ENCODE assay signal across 8 mouse cellular contexts in the genomic region with DNA sequence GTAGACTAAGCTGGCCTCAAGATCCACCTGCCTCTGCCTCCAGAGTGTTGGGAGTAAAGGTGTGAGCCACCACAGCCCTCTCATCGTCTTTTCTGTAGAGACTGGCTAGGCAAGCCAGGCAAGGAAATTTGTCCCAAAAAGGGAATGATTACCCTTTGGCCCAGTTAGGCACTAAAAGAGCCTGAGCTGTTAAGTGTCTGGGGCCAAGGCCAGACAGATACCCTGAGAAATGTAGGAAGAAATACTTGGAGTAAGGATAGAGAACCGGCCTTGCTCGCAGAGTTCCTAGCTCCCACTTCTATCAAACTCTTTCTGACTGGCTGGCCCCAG. TPM values are rescaled to one million over a fixed set of nuclear protein-coding genes. Genes with fewer than 3 reads are reported as not detected.
DNase-seq lines count a peak whose midpoint lies in the region; ATAC-seq and TF ChIP-seq lines count a peak whose summit lies in the region.

No protein-coding gene starts in this region.

- peak overlapping the region; percentile 76 for H3K4me2 ChIP-seq in hindbrain, embryonic 16.5 days (ENCODE audit: low read length)
- peak overlapping the region; percentile 73 for H3K4me2 ChIP-seq in midbrain, embryonic 16.5 days (ENCODE audit: low read length)

- H3K4me3 ChIP-seq in left cerebral cortex, adult 2 months: peak overlapping the region; percentile 91
- peak overlapping the region; percentile 66 for H3K4me3 ChIP-seq in cortical plate, adult 2 months (ENCODE audit: insufficient read depth, low read length)
- peak overlapping the region; percentile 62 for H3K4me3 ChIP-seq in hindbrain, embryonic 16.5 days (ENCODE audit: low read length)
- H3K4me3 ChIP-seq in midbrain, embryonic 16.5 days (ENCODE audit: low read depth, low read length): peak overlapping the region; percentile 72

- no peaks in the 10 kb centered on the region for H3K27me3 ChIP-seq in hindbrain, embryonic 16.5 days (replicated peaks; ENCODE audit: control insufficient read depth, insufficient read depth, low read length)
- H3K27me3 ChIP-seq in midbrain, embryonic 16.5 days (ENCODE audit: control insufficient read depth, insufficient read depth, low read depth, low read length): no peaks in the 10 kb centered on the region

- TF ChIP-seq CTCF in left cerebral cortex, adult 2 months (IDR thresholded peaks at IDR 0.05): peak; percentile 14
- TF ChIP-seq CTCF in cortical plate, adult 2 months (IDR thresholded peaks at IDR 0.05; ENCODE audit: extremely low read depth, insufficient read depth, low read length): no peak

- no peaks in the 10 kb centered on the region for H3K9me3 ChIP-seq in hindbrain, embryonic 16.5 days (ENCODE audit: control insufficient read depth, low read length)
- H3K9me3 ChIP-seq in midbrain, embryonic 16.5 days (replicated peaks; ENCODE audit: control insufficient read depth, low read length, poor library complexity, severe bottlenecking): no peaks in the 10 kb centered on the region

- TF ChIP-seq POLR2A in cortical plate, adult 2 months (IDR thresholded peaks at IDR 0.05; ENCODE audit: extremely low read depth, insufficient read depth, low read length): no peak

- H3K36me3 ChIP-seq in hindbrain, embryonic 16.5 days (ENCODE audit: control insufficient read depth, insufficient read depth, low read length): 0 out of 2 replicates have a peak, but pooled peaks cover 2% of the 10 kb centered on the region
- H3K36me3 ChIP-seq in midbrain, embryonic 16.5 days (ENCODE audit: control insufficient read depth, insufficient read depth, low read length): no peaks in the 10 kb centered on the region

- peaks cover 2% of the 10 kb centered on the region; the same call in 1 of the 2 replicates for H3K4me1 ChIP-seq in cortical plate, adult 2 months (ENCODE audit: control insufficient read depth, insufficient read depth, low read length)
- peaks cover 14% of the 10 kb centered on the region for H3K4me1 ChIP-seq in hindbrain, embryonic 16.5 days (ENCODE audit: control insufficient read depth, insufficient read depth, low read depth, low read length)
- peaks cover 19% of the 10 kb centered on the region for H3K4me1 ChIP-seq in midbrain, embryonic 16.5 days (ENCODE audit: control insufficient read depth, insufficient read depth, low read length)

- WGBS in hindbrain, embryonic 16.5 days: 0% methylated on average over 3 of the region's 3 CpGs
- WGBS in midbrain, embryonic 16.5 days: 0% methylated on average over 3 of the region's 3 CpGs

- intact Hi-C loops in left cerebral cortex, adult 2 months (cut with DNase I): no loop called here
- intact Hi-C loops in left cerebral cortex, postnatal 25 days (cut with DNase I): loop anchor here (2.0 kb wide), 1 partner anchor 17 kb away; a partner anchor contains a TSS

- H3K9ac ChIP-seq in hindbrain, embryonic 16.5 days (ENCODE audit: low read depth, low read length): peak overlapping the region; percentile 66
- peak overlapping the region; percentile 61 for H3K9ac ChIP-seq in midbrain, embryonic 16.5 days (ENCODE audit: low read depth, low read length)

- DNase-seq in left cerebral cortex, adult 2 months (ENCODE audit: extremely low spot score in 1 of 2, low spot score in 2 of 2): no peak
- no peak for DNase-seq in left cerebral cortex, postnatal 25 days (ENCODE audit: low spot score in 2 of 2)
- DNase-seq in adrenal gland, adult 8-10 months: no peak
- no peak for DNase-seq in ovary, adult 18-20 months (ENCODE audit: low spot score)
- no peak for DNase-seq in adrenal gland, postnatal 25 days

- ATAC-seq in hindbrain, embryonic 16.5 days: no peak; the same call in 1 of the 2 replicates
- ATAC-seq in midbrain, embryonic 16.5 days: no peak

- H3K27ac ChIP-seq in left cerebral cortex, adult 2 months: peak overlapping the region; percentile 91
- peak overlapping the region; percentile 85 for H3K27ac ChIP-seq in cortical plate, adult 2 months (ENCODE audit: insufficient read depth, low read length)
- peak overlapping the region; percentile 83 for H3K27ac ChIP-seq in hindbrain, embryonic 16.5 days (ENCODE audit: low read depth, low read length)
- H3K27ac ChIP-seq in midbrain, embryonic 16.5 days (ENCODE audit: low read length): peak overlapping the region; percentile 82

RNA-seq across cellular contexts. Expression of a gene that starts 0.4 kb away (rescaled TPM):
- total RNA-seq in left cerebral cortex, adult 2 months (2021): 10 to 100 TPM; 38.8 to 43.0 TPM
- 10 to 100 TPM; 47.7 to 48.8 TPM for total RNA-seq in left cerebral cortex, postnatal 25 days (2021)
- 32.4 and 34.5 TPM in 2 replicates for polyA plus RNA-seq in cortical plate, adult 2 months (2012; rRNA removed)
- polyA plus RNA-seq in hindbrain, embryonic 16.5 days (2015; fragmentation: Nextera tagmentation; extraction: Ambion mirVana): 40.3 and 54.2 TPM in 2 replicates
- polyA plus RNA-seq in midbrain, embryonic 16.5 days (2015; fragmentation: Nextera tagmentation; extraction: Ambion mirVana): 43.0 and 46.8 TPM in 2 replicates
- 100 to 1,000 TPM; 129 to 172 (median 151) TPM for total RNA-seq in adrenal gland, adult 8-10 months (2022)
- 132 and 136 TPM in 2 replicates for total RNA-seq in adrenal gland, postnatal 25 days (2021)

RNA-seq across cellular contexts. Expression of a gene that starts 4.3 kb away (rescaled TPM):
- under 1 TPM; 0.42 to 0.50 TPM for total RNA-seq in left cerebral cortex, adult 2 months (2021)
- total RNA-seq in left cerebral cortex, postnatal 25 days (2021): not detected
- polyA plus RNA-seq in cortical plate, adult 2 months (2012; rRNA removed): 0.27 and 0.49 TPM in 2 replicates
- 2.0 and 2.2 TPM in 2 replicates for polyA plus RNA-seq in hindbrain, embryonic 16.5 days (2015; fragmentation: Nextera tagmentation; extraction: Ambion mirVana)
- 1.1 and 2.2 TPM in 2 replicates for polyA plus RNA-seq in midbrain, embryonic 16.5 days (2015; fragmentation: Nextera tagmentation; extraction: Ambion mirVana)
- 1 to 10 TPM in 1 of 4 experiments, under 1 TPM in 3; 0.35 to 1.3 (median 0.63) TPM for total RNA-seq in adrenal gland, adult 8-10 months (2022)
- 0.85 TPM in 1 of 2 replicates, not detected in the other for total RNA-seq in adrenal gland, postnatal 25 days (2021)

RNA-seq across cellular contexts. Expression of a gene that starts 6.4 kb away (rescaled TPM):
- total RNA-seq in left cerebral cortex, adult 2 months (2021): 10 to 100 TPM; 39.5 to 43.6 TPM
- 10 to 100 TPM; 25.8 to 30.7 TPM for total RNA-seq in left cerebral cortex, postnatal 25 days (2021)
- 45.7 and 48.8 TPM in 2 replicates for polyA plus RNA-seq in cortical plate, adult 2 months (2012; rRNA removed)
- polyA plus RNA-seq in hindbrain, embryonic 16.5 days (2015; fragmentation: Nextera tagmentation; extraction: Ambion mirVana): 19.6 and 25.3 TPM in 2 replicates
- polyA plus RNA-seq in midbrain, embryonic 16.5 days (2015; fragmentation: Nextera tagmentation; extraction: Ambion mirVana): 21.5 and 24.6 TPM in 2 replicates
- total RNA-seq in adrenal gland, adult 8-10 months (2022): 10 to 100 TPM; 43.5 to 73.2 (median 63.9) TPM
- total RNA-seq in adrenal gland, postnatal 25 days (2021): 46.7 and 57.8 TPM in 2 replicates

RNA-seq across cellular contexts. Expression of a gene that starts 16.2 kb away (rescaled TPM):
- total RNA-seq in left cerebral cortex, adult 2 months (2021): 10 to 100 TPM; 43.8 to 49.5 TPM
- total RNA-seq in left cerebral cortex, postnatal 25 days (2021): 10 to 100 TPM; 43.2 to 44.7 TPM
- polyA plus RNA-seq in cortical plate, adult 2 months (2012; rRNA removed): 59.2 and 61.0 TPM in 2 replicates
- polyA plus RNA-seq in hindbrain, embryonic 16.5 days (2015; fragmentation: Nextera tagmentation; extraction: Ambion mirVana): 93.4 and 97.0 TPM in 2 replicates
- 87.6 and 100 TPM in 2 replicates for polyA plus RNA-seq in midbrain, embryonic 16.5 days (2015; fragmentation: Nextera tagmentation; extraction: Ambion mirVana)
- total RNA-seq in adrenal gland, adult 8-10 months (2022): 10 to 100 TPM; 64.2 to 76.1 (median 70.4) TPM
- total RNA-seq in adrenal gland, postnatal 25 days (2021): 68.6 and 72.3 TPM in 2 replicates

RNA-seq across cellular contexts. Expression of a gene that starts 17.4 kb away (rescaled TPM):
- 10 to 100 TPM; 35.0 to 36.7 TPM for total RNA-seq in left cerebral cortex, adult 2 months (2021)
- total RNA-seq in left cerebral cortex, postnatal 25 days (2021): 10 to 100 TPM; 30.5 to 33.4 TPM
- polyA plus RNA-seq in cortical plate, adult 2 months (2012; rRNA removed): 40.4 and 47.3 TPM in 2 replicates
- 8.1 and 10.2 TPM in 2 replicates for polyA plus RNA-seq in hindbrain, embryonic 16.5 days (2015; fragmentation: Nextera tagmentation; extraction: Ambion mirVana)
- polyA plus RNA-seq in midbrain, embryonic 16.5 days (2015; fragmentation: Nextera tagmentation; extraction: Ambion mirVana): 7.8 and 8.5 TPM in 2 replicates
- total RNA-seq in adrenal gland, adult 8-10 months (2022): 10 to 100 TPM in 3 of 4 experiments, 1 to 10 TPM in 1; 9.2 to 14.5 (median 12.8) TPM
- total RNA-seq in adrenal gland, postnatal 25 days (2021): 9.0 and 10.7 TPM in 2 replicates
